24 mouse cellular contexts compared by ENCODE assay signal in the genomic region with DNA sequence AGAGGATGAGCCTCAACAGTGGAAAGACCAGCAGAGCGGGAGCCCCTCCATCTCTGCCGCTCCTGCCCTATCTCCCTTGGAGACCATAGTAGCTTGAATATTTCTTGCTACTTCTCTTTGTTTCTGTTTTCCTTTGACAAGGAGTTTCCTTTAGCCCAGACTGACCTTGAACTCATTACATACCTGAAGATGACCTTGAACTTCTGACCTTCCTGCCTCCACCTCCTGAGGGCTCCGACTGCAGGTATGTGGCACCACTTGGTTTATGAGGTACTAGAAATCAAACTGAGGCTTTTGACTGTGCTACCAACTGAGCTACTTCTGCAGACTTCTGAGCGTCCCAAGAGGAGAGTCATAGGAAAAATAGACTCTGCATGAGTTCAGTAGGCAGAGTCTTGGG.
"Had no signal": no experiment of that assay in that cellular context is flagged by ENCODE, and none has a peak within 500 bp of the region (broad histone marks: within the 10 kb centered on the region; RNA-seq: fewer than 3 reads in every experiment).

No protein-coding gene starts in this region.

- H3K9me3 ChIP-seq: limb, embryonic 12.5 days; limb, embryonic 15.5 days; lung, embryonic 15.5 days; megakaryocyte, embryonic 14.5 days; midbrain, embryonic 10.5 days; midbrain, embryonic 13.5 days; neural tube, embryonic 13.5 days had no signal

- ATAC-seq: inflammation-experienced regulatory T-cells, adult 6 months; liver, postnatal 0 days; midbrain, embryonic 13.5 days; midbrain, embryonic 16.5 days had no signal

- H3K36me3 ChIP-seq: limb, embryonic 12.5 days; limb, embryonic 15.5 days; lung, embryonic 15.5 days; midbrain, embryonic 10.5 days; midbrain, embryonic 13.5 days; neural tube, embryonic 13.5 days had no signal

- H3K9ac ChIP-seq: limb, embryonic 12.5 days; limb, embryonic 15.5 days; liver, embryonic 14.5 days; liver, postnatal 0 days; lung, embryonic 15.5 days; midbrain, embryonic 13.5 days; neural tube, embryonic 13.5 days had no signal

- DNase-seq: kidney, adult 11 months; kidney, adult 9 months; kidney, postnatal 25 days; layer of hippocampus, adult 9-11 months; liver, postnatal 0 days; lung, postnatal 14 days; retina, postnatal 1 day; right cerebral cortex, postnatal 25 days; spleen, adult 18-20 months; thymus, postnatal 25 days had no signal

- H3K4me3 ChIP-seq: layer of hippocampus, adult 2 months; limb, embryonic 12.5 days; limb, embryonic 15.5 days; lung, embryonic 15.5 days; megakaryocyte, embryonic 14.5 days; midbrain, embryonic 10.5 days; midbrain, embryonic 13.5 days; myocyte; neural tube, embryonic 13.5 days had no signal

- H3K27me3 ChIP-seq: limb, embryonic 12.5 days; limb, embryonic 15.5 days; lung, embryonic 15.5 days; midbrain, embryonic 13.5 days; neural tube, embryonic 13.5 days had no signal

- H3K4me1 ChIP-seq: lung, embryonic 15.5 days; midbrain, embryonic 13.5 days; neural tube, embryonic 13.5 days had no signal

- H3K27ac ChIP-seq: kidney, postnatal 0 days; layer of hippocampus, adult 2 months; limb, embryonic 12.5 days; limb, embryonic 15.5 days; liver, embryonic 14.5 days; lung, embryonic 15.5 days; midbrain, embryonic 10.5 days; midbrain, embryonic 13.5 days; neural tube, embryonic 13.5 days had no signal

- H3K4me2 ChIP-seq: limb, embryonic 12.5 days; limb, embryonic 15.5 days; liver, embryonic 11.5 days; lung, embryonic 15.5 days; midbrain, embryonic 13.5 days; neural tube, embryonic 13.5 days had no signal
